In genomic region chr5:141033001-141033400, GRCm38 (mm10) we compare ENCODE assay signal across 21 mouse cellular contexts. TPM values are rescaled to one million over a fixed set of nuclear protein-coding genes. Genes with fewer than 3 reads are reported as not detected.
DNase-seq lines count a peak whose midpoint lies in the region; ATAC-seq lines count a peak whose summit lies in the region.
"Had no signal": no experiment of that assay in that cellular context is flagged by ENCODE, and none has a peak within 500 bp of the region (broad histone marks: within the 10 kb centered on the region; RNA-seq: fewer than 3 reads in every experiment).

No protein-coding gene starts in this region.

- peak; percentile 11 for DNase-seq in lung, postnatal 10 days
- no peak for DNase-seq in lung, postnatal 25 days (ENCODE audit: low spot score)
- DNase-seq in B cell, adult 2 months: peak; percentile 51 to 56
- DNase-seq in T-cell, adult 2 months (ENCODE audit: low spot score): peak; percentile 14
- DNase-seq in frontal cortex, postnatal 14 days (ENCODE audit: low spot score in 2 of 2): no peak
- DNase-seq in cerebellum, adult 11-12 months: no peak
- DNase-seq: adrenal gland, postnatal 14 days; cerebellum, adult 11 months; cerebellum, postnatal 10 days; heart, postnatal 36 days; kidney, adult 9 months; kidney, postnatal 14 days; layer of hippocampus, postnatal 36 days; liver, postnatal 0 days; lung, postnatal 14 days; right cerebral cortex, postnatal 14 days had no signal

- 0 out of 2 replicates have a peak, but pooled peaks have one; percentile 40 for ATAC-seq in monocyte, adult 5-6 weeks (replicated peaks; ENCODE audit: insufficient number of reproducible peaks, low FRiP score, low TSS enrichment, poor library complexity, severe bottlenecking)
- no peak for ATAC-seq in megakaryocyte-erythroid progenitor cell, adult 5-6 weeks (replicated peaks; ENCODE audit: low FRiP score, low TSS enrichment, poor library complexity, severe bottlenecking)
- ATAC-seq: activated CD4-positive, CD25-positive, alpha-beta regulatory T cell, adult 4 months; intestine, embryonic 15.5 days; liver, postnatal 0 days; midbrain, embryonic 16.5 days had no signal

RNA-seq across cellular contexts. Expression of gene Card11, which starts 32.6 kb away (rescaled TPM):
- 11.4 to 48.3 TPM (median 21.1 TPM) in 3 replicates for total RNA-seq in monocyte, adult 5-6 weeks (2017)
- total RNA-seq in megakaryocyte-erythroid progenitor cell, adult 5-6 weeks (2014; fragmentation: Nextera tagmentation): 0.79 and 2.1 TPM in 2 replicates
- 0.46 and 1.5 TPM in 2 replicates for total RNA-seq in megakaryocyte-erythroid progenitor cell, adult 5-6 weeks (2017)

Comparison
In these comparisons a context has a peak if more than half of its experiments do, and no peak if none do; other contexts are left out.
1. DNase-seq: peak in lung, postnatal 10 days (single experiment), B cell, adult 2 months (2 of 2) and T-cell, adult 2 months (single experiment); none in lung, postnatal 25 days (single experiment), frontal cortex, postnatal 14 days (0 of 2) and cerebellum, adult 11-12 months (single experiment).